Mouse (Mus musculus) lung, embryonic 14.5 days (tissue): ENCODE measurements around the gene Gjb4. TPM values are rescaled to one million over a fixed set of nuclear protein-coding genes. Genes with fewer than 3 reads are reported as not detected.

Source experiments
- ATAC-seq: fragments of 200-750 bp; cut with Nextera tagmentation; 2 replicates; pipeline ENCODE4 v1.8.0; 2017; ENCODE audit warnings: mild to moderate bottlenecking, moderate TSS enrichment, moderate library complexity; ENCODE audit not compliant: insufficient read depth
- DNase-seq: peaks from one replicate; pipeline ENCODE4 v3.0.0-alpha.2; 2015
- H3K27ac ChIP-seq: fragments of 300-500 bp; sonication (generic); 2 replicates; pipeline ENCODE4 v1.5.1; 2014; ENCODE audit warnings: low read depth, mild to moderate bottlenecking, moderate library complexity
- H3K27me3 ChIP-seq: fragments of 300-500 bp; sonication (generic); 2 replicates; pipeline ENCODE4 v1.6.1; 2014; ENCODE audit warnings: low read length, control low read depth; ENCODE audit not compliant: insufficient read depth
- H3K36me3 ChIP-seq: fragments of 300-500 bp; sonication (generic); 2 replicates; pipeline ENCODE4 v1.6.1; 2014; ENCODE audit warnings: control low read depth; ENCODE audit not compliant: insufficient read depth
- H3K4me1 ChIP-seq: fragments of 300-500 bp; sonication (generic); 2 replicates; pipeline ENCODE4 v1.6.1; 2014; ENCODE audit warnings: antibody characterized with exemption, control low read depth; ENCODE audit not compliant: insufficient read depth
- H3K4me2 ChIP-seq: fragments of 300-500 bp; sonication (generic); 2 replicates; pipeline ENCODE4 v1.6.1; 2014; ENCODE audit warnings: mild to moderate bottlenecking
- H3K4me3 ChIP-seq: fragments of 300-500 bp; sonication (generic); 2 replicates; pipeline ENCODE4 v1.5.1; 2014; ENCODE audit warnings: low read depth, low read length
- H3K9ac ChIP-seq: fragments of 300-500 bp; sonication (generic); 2 replicates; pipeline ENCODE4 v1.6.1; 2014
- H3K9me3 ChIP-seq: fragments of 300-500 bp; sonication (generic); 2 replicates; pipeline ENCODE4 v1.6.1; 2016; ENCODE audit warnings: low read depth, low read length, control low read depth
- CTCF ChIP-seq: IDR thresholded peaks from 2 replicates; pipeline ENCODE4 v1.5.1; 2016; ENCODE audit warnings: antibody characterized with exemption, low read depth
- WGBS: fragments of 180-500 bp; shearing (Covaris S2); extraction: QIAGEN DNeasy Blood & Tissue Kit; methylation state at CpG from one replicate; pipeline ENCODE4 v1.1.7; 2014; 5-methylcytosine and 5-hydroxymethylcytosine counted together
- polyA plus RNA-seq: library from polyadenylated mRNA; unstranded; fragments of >200 nt; fragmentation: Nextera tagmentation; extraction: Ambion mirVana; gene quantifications from 2 replicates; pipeline ENCODE4 v1.2.1, GENCODE M21; 2014

Gene Gjb4
- polyA plus RNA-seq, 1 experiment from 2014 or later: not detected

GRCm38 (mm10) chr4:127312349-127312748 is 41.5 kb downstream of the Gjb4 start:
- 0 out of 2 replicates have a peak overlapping the region, but pooled peaks have one; percentile 15 for H3K4me2 ChIP-seq
- no peak for ATAC-seq
- 0 out of 2 replicates have a peak overlapping the region, but pooled peaks have one; percentile 12 for H3K4me3 ChIP-seq
- no peak overlapping the region for H3K27ac ChIP-seq
- H3K36me3 ChIP-seq: no peaks in the 10 kb centered on the region
- 64% methylated on average over 24 of the region's 24 CpGs for WGBS
- no peak for DNase-seq
- H3K4me1 ChIP-seq: no peaks in the 10 kb centered on the region
- peaks cover 18% of the 10 kb centered on the region for H3K27me3 ChIP-seq
- H3K9me3 ChIP-seq: no peaks in the 10 kb centered on the region
- no peak for TF ChIP-seq CTCF
- H3K9ac ChIP-seq: no peak overlapping the region

GRCm38 (mm10) chr4:127311561-127311960 is 42.3 kb downstream of the Gjb4 start:
- WGBS: 39% methylated on average over 9 of the region's 9 CpGs
- Histone ChIP-seq H3K9ac (no peak overlapping the region), H3K27ac (no peak overlapping the region), H3K36me3 (no peaks in the 10 kb centered on the region), H3K4me3 (0 out of 2 replicates have a peak overlapping the region, but pooled peaks have one; percentile 12), H3K4me2 (peak overlapping the region; percentile 15; the same call in 1 of the 2 replicates), H3K4me1 (no peaks in the 10 kb centered on the region), H3K27me3 (peaks cover 18% of the 10 kb centered on the region), H3K9me3 (no peaks in the 10 kb centered on the region)
- TF ChIP-seq CTCF: no peak
- no peak for ATAC-seq
- DNase-seq: no peak

GRCm38 (mm10) chr4:127306915-127307314 is 47.0 kb downstream of the Gjb4 start:
- no peaks in the 10 kb centered on the region for H3K9me3 ChIP-seq
- no peak overlapping the region for H3K4me2 ChIP-seq
- no peak overlapping the region for H3K9ac ChIP-seq
- WGBS: 41% methylated on average over 2 of the region's 2 CpGs
- peaks cover 4% of the 10 kb centered on the region for H3K27me3 ChIP-seq
- no peaks in the 10 kb centered on the region for H3K36me3 ChIP-seq
- no peak for TF ChIP-seq CTCF
- H3K4me1 ChIP-seq: no peaks in the 10 kb centered on the region
- no peak for DNase-seq
- no peak overlapping the region for H3K27ac ChIP-seq
- H3K4me3 ChIP-seq: no peak overlapping the region
- ATAC-seq: no peak

- H3K9me3 ChIP-seq: no peaks in the 10 kb centered on the region
- no peak for DNase-seq
- no peak overlapping the region for H3K9ac ChIP-seq
- H3K36me3 ChIP-seq: no peaks in the 10 kb centered on the region
- H3K4me2 ChIP-seq: no peak overlapping the region
- no peak for TF ChIP-seq CTCF
- H3K27ac ChIP-seq: no peak overlapping the region
- H3K4me1 ChIP-seq: no peaks in the 10 kb centered on the region
- WGBS: 76% methylated on average over 3 of the region's 3 CpGs
- H3K4me3 ChIP-seq: no peak overlapping the region
- no peak for ATAC-seq
- H3K27me3 ChIP-seq: no peaks in the 10 kb centered on the region
Observed at GRCm38 (mm10) chr4:127303796-127304195, 50.1 kb downstream of the Gjb4 start.

Other genes with a start within 250 kb of the Gjb4 start
- 13.1 and 14.9 TPM in 2 replicates for gene Tmem35b, start 230.4 kb downstream of the Gjb4 start, polyA plus RNA-seq
- gene Dlgap3, start 184.9 kb downstream of the Gjb4 start, polyA plus RNA-seq: 0.97 and 1.4 TPM in 2 replicates
- 57.5 and 63.0 TPM in 2 replicates for gene Smim12, start 110.3 kb downstream of the Gjb4 start, polyA plus RNA-seq
- 24.0 and 26.1 TPM in 2 replicates for gene Gja4, start 40.0 kb downstream of the Gjb4 start, polyA plus RNA-seq
- 0.86 and 1.1 TPM in 2 replicates for gene Gjb3, start 23.2 kb downstream of the Gjb4 start, polyA plus RNA-seq
- gene Gjb5, start 4.1 kb upstream of the Gjb4 start, polyA plus RNA-seq: 0.51 and 0.70 TPM in 2 replicates